Mouse (Mus musculus) neural tube, embryonic 11.5 days (tissue): ENCODE results near the gene Tet1. TPM values are rescaled to one million over a fixed set of nuclear protein-coding genes. Genes with fewer than 3 reads are reported as not detected.
"Not testable (repeated sequence)": the region's sequence is repeated elsewhere in the genome, so short reads cannot be mapped to it uniquely, and the experiment has no call there.

ENCODE experiments used
- ATAC-seq: fragments of 200-750 bp; cut with Nextera tagmentation; 2 replicates; pipeline ENCODE4 v1.8.0; 2017; ENCODE audit warnings: moderate number of reproducible peaks, mild to moderate bottlenecking, moderate TSS enrichment, moderate library complexity; ENCODE audit not compliant: insufficient read depth, low FRiP score, low TSS enrichment
- DNase-seq: peaks from one replicate; pipeline ENCODE4 v3.0.0-alpha.2; 2015; ENCODE audit warnings: low spot score
- H3K27ac ChIP-seq: fragments of 300-500 bp; sonication (generic); 2 replicates; pipeline ENCODE4 v1.5.1; 2014; ENCODE audit warnings: low read depth, mild to moderate bottlenecking, low read length
- H3K27me3 ChIP-seq: fragments of 300-500 bp; sonication (generic); 2 replicates; pipeline ENCODE4 v1.6.1; 2014; ENCODE audit warnings: mild to moderate bottlenecking, low read length, mixed read lengths; ENCODE audit not compliant: control insufficient read depth, insufficient read depth
- H3K36me3 ChIP-seq: fragments of 300-500 bp; sonication (generic); 2 replicates; pipeline ENCODE4 v1.6.1; 2014; ENCODE audit warnings: mild to moderate bottlenecking, low read length, moderate library complexity, mixed read lengths; ENCODE audit not compliant: control insufficient read depth, insufficient read depth
- H3K4me1 ChIP-seq: fragments of 300-500 bp; sonication (generic); 2 replicates; pipeline ENCODE4 v1.6.1; 2014; ENCODE audit warnings: low read length, mixed read lengths; ENCODE audit not compliant: control insufficient read depth, insufficient read depth
- H3K4me2 ChIP-seq: fragments of 300-500 bp; sonication (generic); 2 replicates; pipeline ENCODE4 v1.6.1; 2014; ENCODE audit warnings: low read depth, mild to moderate bottlenecking, moderate library complexity
- H3K4me3 ChIP-seq: fragments of 300-500 bp; sonication (generic); 2 replicates; pipeline ENCODE4 v1.5.1; 2014; ENCODE audit warnings: low read depth, low read length
- H3K9ac ChIP-seq: fragments of 300-500 bp; sonication (generic); 2 replicates; pipeline ENCODE4 v1.6.1; 2014; ENCODE audit warnings: mild to moderate bottlenecking, low read length
- H3K9me3 ChIP-seq: fragments of 300-500 bp; sonication (generic); 2 replicates; pipeline ENCODE4 v1.6.1; 2016; ENCODE audit warnings: low read length; ENCODE audit not compliant: control insufficient read depth
- WGBS: fragments of 180-500 bp; shearing (Covaris S2); extraction: QIAGEN DNeasy Blood & Tissue Kit; methylation state at CpG from one replicate; pipeline ENCODE4 v1.1.7; 2014; 5-methylcytosine and 5-hydroxymethylcytosine counted together
- polyA plus RNA-seq: library from polyadenylated mRNA; unstranded; fragments of >200 nt; fragmentation: Nextera tagmentation; extraction: Ambion mirVana; gene quantifications from 2 replicates; pipeline ENCODE4 v1.2.1, GENCODE M21; 2014

Tet1 gene
- polyA plus RNA-seq, result 30.1 and 30.4 TPM in 2 replicates

GRCm38 (mm10) chr10:62908896-62909295 lies at the start of gene Tet1:
Tet1 (minus strand) TSS chr10:62908996.
- ATAC-seq, H3K4me1 ChIP-seq, H3K27me3 ChIP-seq, H3K4me2 ChIP-seq, DNase-seq, H3K4me3 ChIP-seq, H3K9ac ChIP-seq, H3K9me3 ChIP-seq, H3K27ac ChIP-seq, H3K36me3 ChIP-seq: not testable (repeated sequence)
- no CpG with 5 or more reads among the region's 1 CpGs for WGBS

GRCm38 (mm10) chr10:62948551-62948950 lies 39.8 kb upstream of the Tet1 start:
- Histone ChIP-seq H3K4me3 (no peak overlapping the region), H3K9ac (no peak overlapping the region), H3K27ac (no peak overlapping the region), H3K4me2 (no peak overlapping the region), H3K36me3 (peaks cover 4% of the 10 kb centered on the region; the same call in 1 of the 2 replicates), H3K4me1 (0 out of 2 replicates have a peak, but pooled peaks cover 2% of the 10 kb centered on the region), H3K27me3 (no peaks in the 10 kb centered on the region), H3K9me3 (no peaks in the 10 kb centered on the region)
- ATAC-seq (no peak), DNase-seq (no peak)
- 92% methylated on average over 7 of the region's 7 CpGs for WGBS

- Histone ChIP-seq H3K36me3 (peaks cover 2% of the 10 kb centered on the region; the same call in 1 of the 2 replicates), H3K27me3 (no peaks in the 10 kb centered on the region), H3K9ac (peak within 1 kb of the TSS; percentile 87), H3K4me1 (0 out of 2 replicates have a peak, but pooled peaks cover 2% of the 10 kb centered on the region), H3K4me3 (peak within 1 kb of the TSS; percentile 63), H3K9me3 (no peaks in the 10 kb centered on the region), H3K27ac (peak within 1 kb of the TSS; percentile 84), H3K4me2 (peak within 1 kb of the TSS; percentile 70)
- WGBS, result under 1% methylated on average over 68 of the region's 68 CpGs
- DNase-seq (peak; percentile 93), ATAC-seq (peak; percentile 83)
Observed at GRCm38 (mm10) chr10:62946738-62947471, 38.1 kb upstream of the Tet1 start, which contains the start of gene Dna2. Dna2 (plus strand) TSS chr10:62947026.

GRCm38 (mm10) chr10:62944975-62945580 lies 36.3 kb upstream of the Tet1 start:
- Histone ChIP-seq H3K9ac (no peak overlapping the region), H3K27ac (no peak overlapping the region), H3K27me3 (no peaks in the 10 kb centered on the region), H3K9me3 (no peaks in the 10 kb centered on the region), H3K4me1 (0 out of 2 replicates have a peak, but pooled peaks cover 2% of the 10 kb centered on the region), H3K4me2 (no peak overlapping the region), H3K36me3 (peaks cover 2% of the 10 kb centered on the region; the same call in 1 of the 2 replicates), H3K4me3 (no peak overlapping the region)
- WGBS, result 87% methylated on average over 10 of the region's 10 CpGs
- DNase-seq, result no peak
- ATAC-seq, result no peak

- no peak overlapping the region for H3K27ac ChIP-seq
- ATAC-seq, result no peak
- no peak overlapping the region for H3K4me2 ChIP-seq
- no peak overlapping the region for H3K4me3 ChIP-seq
- H3K27me3 ChIP-seq, result no peaks in the 10 kb centered on the region
- no peaks in the 10 kb centered on the region for H3K4me1 ChIP-seq
- H3K9me3 ChIP-seq, result no peaks in the 10 kb centered on the region
- no peak overlapping the region for H3K9ac ChIP-seq
- 83% methylated on average over 1 of the region's 1 CpGs for WGBS
- DNase-seq, result no peak
- peaks cover 5% of the 10 kb centered on the region; the same call in 1 of the 2 replicates for H3K36me3 ChIP-seq
Observed at GRCm38 (mm10) chr10:62932381-62932780, 23.6 kb upstream of the Tet1 start.

GRCm38 (mm10) chr10:62924096-62924635 lies 15.4 kb upstream of the Tet1 start:
- 91% methylated on average over 4 of the region's 4 CpGs for WGBS

GRCm38 (mm10) chr10:62920766-62921156 lies 12.0 kb upstream of the Tet1 start:
- H3K36me3 ChIP-seq, result no peaks in the 10 kb centered on the region
- ATAC-seq, result peak; percentile 71
- peak overlapping the region; percentile 79 for H3K9ac ChIP-seq
- no peaks in the 10 kb centered on the region for H3K9me3 ChIP-seq
- no peaks in the 10 kb centered on the region for H3K4me1 ChIP-seq
- no peak for DNase-seq
- H3K4me3 ChIP-seq, result peak overlapping the region; percentile 85
- peak overlapping the region; percentile 72 for H3K27ac ChIP-seq
- 0% methylated on average over 29 of the region's 29 CpGs for WGBS
- H3K27me3 ChIP-seq, result no peaks in the 10 kb centered on the region
- H3K4me2 ChIP-seq, result peak overlapping the region; percentile 89

More at GRCm38 (mm10) chr10:62924096-62924635, 15.4 kb upstream of the Tet1 start:
- Histone ChIP-seq H3K4me2 (no peak overlapping the region), H3K27ac (no peak overlapping the region), H3K4me3 (no peak overlapping the region), H3K36me3 (no peaks in the 10 kb centered on the region; the same call in 1 of the 2 replicates), H3K9ac (no peak overlapping the region), H3K4me1 (no peaks in the 10 kb centered on the region), H3K9me3 (no peaks in the 10 kb centered on the region), H3K27me3 (no peaks in the 10 kb centered on the region)
- DNase-seq (no peak), ATAC-seq (no peak)

GRCm38 (mm10) chr10:62919925-62920765 lies 11.3 kb upstream of the Tet1 start, which contains the start of gene Slc25a16:
Slc25a16 (plus strand) TSS chr10:62920633.
- WGBS, result 10% methylated on average over 49 of the region's 50 CpGs
- H3K4me3 ChIP-seq, result peak within 1 kb of the TSS; percentile 85
- peak; percentile 99 for ATAC-seq

More at GRCm38 (mm10) chr10:62919925-62920765, 11.3 kb upstream of the Tet1 start, which contains the start of gene Slc25a16:
- Histone ChIP-seq H3K27ac (peak within 1 kb of the TSS; percentile 72), H3K4me2 (peak within 1 kb of the TSS; percentile 89), H3K9me3 (no peaks in the 10 kb centered on the region), H3K36me3 (no peaks in the 10 kb centered on the region), H3K4me1 (no peaks in the 10 kb centered on the region), H3K27me3 (no peaks in the 10 kb centered on the region), H3K9ac (peak within 1 kb of the TSS; percentile 79)
- DNase-seq, result peak; percentile 97
